Mouse (Mus musculus) erythroblast, embryonic 14.5 days (primary cell): ENCODE data around the gene Pou2f3.

ENCODE experiments used
- GATA1 ChIP-seq: IDR thresholded peaks from 2 replicates; pipeline ENCODE4 v1.6.1; 2012; ENCODE audit warnings: low read length, inconsistent platforms, mixed read lengths
- TAL1 ChIP-seq: IDR thresholded peaks from 3 replicates; pipeline ENCODE4 v1.6.1; 2012; ENCODE audit warnings: low read length, inconsistent platforms, mixed read lengths

GRCm38 (mm10) chr9:43074611-43075010 lies 135.6 kb downstream of the Pou2f3 start:
- TF ChIP-seq TAL1 (no peak), GATA1 (no peak)
